Mouse (Mus musculus) heart, embryonic 15.5 days (tissue): ENCODE results near the gene Dgcr8. TPM values are rescaled to one million over a fixed set of nuclear protein-coding genes. Genes with fewer than 3 reads are reported as not detected.

ENCODE experiments used
- ATAC-seq: fragments of 200-750 bp; cut with Nextera tagmentation; replicated peaks from 2 replicates; pipeline ENCODE4 v1.8.0; 2017; ENCODE audit warnings: low read depth, moderate TSS enrichment; ENCODE audit not compliant: insufficient number of reproducible peaks, insufficient read depth, low FRiP score
- H3K27ac ChIP-seq: fragments of 300-500 bp; sonication (generic); 2 replicates; pipeline ENCODE4 v1.5.1; 2015; ENCODE audit warnings: mild to moderate bottlenecking, inconsistent platforms
- H3K27me3 ChIP-seq: fragments of 300-500 bp; sonication (generic); 2 replicates; pipeline ENCODE4 v1.6.1; 2015; ENCODE audit warnings: inconsistent platforms
- H3K36me3 ChIP-seq: fragments of 300-500 bp; sonication (generic); 2 replicates; pipeline ENCODE4 v1.6.1; 2015; ENCODE audit warnings: mild to moderate bottlenecking, inconsistent platforms
- H3K4me1 ChIP-seq: fragments of 300-500 bp; sonication (generic); replicated peaks from 2 replicates; pipeline ENCODE4 v1.6.1; 2015; ENCODE audit warnings: inconsistent platforms
- H3K4me2 ChIP-seq: fragments of 300-500 bp; sonication (generic); 2 replicates; pipeline ENCODE4 v1.6.1; 2015; ENCODE audit warnings: inconsistent platforms, mild to moderate bottlenecking, moderate library complexity
- H3K4me3 ChIP-seq: fragments of 300-500 bp; sonication (generic); 2 replicates; pipeline ENCODE4 v1.5.1; 2015; ENCODE audit warnings: mild to moderate bottlenecking, inconsistent platforms
- H3K9ac ChIP-seq: fragments of 300-500 bp; sonication (generic); 2 replicates; pipeline ENCODE4 v1.6.1; 2015; ENCODE audit warnings: mild to moderate bottlenecking, inconsistent platforms
- H3K9me3 ChIP-seq: fragments of 300-500 bp; sonication (generic); replicated peaks from 2 replicates; pipeline ENCODE4 v1.6.1; 2016; ENCODE audit warnings: inconsistent platforms
- WGBS: fragments of 180-500 bp; shearing (Covaris S2); methylation state at CpG from one replicate; pipeline ENCODE4 v1.1.7; 2015; ENCODE audit warnings: mixed read lengths; 5-methylcytosine and 5-hydroxymethylcytosine counted together
- microRNA counts: library from miRNA; unstranded; fragments of <30 nt; microRNA quantifications from one replicate; lab custom pipeline; 2016
- microRNA-seq: library from miRNA; unstranded; fragments of <30 nt; microRNA quantifications from one replicate; pipeline ENCODE4, GENCODE M21; 2016
- polyA plus RNA-seq: library from polyadenylated mRNA; unstranded; fragments of >200 nt; fragmentation: Nextera tagmentation; extraction: Ambion mirVana; gene quantifications from 2 replicates; pipeline ENCODE4 v1.2.1, GENCODE M21; 2015

Dgcr8 gene
- polyA plus RNA-seq, 1 experiment from 2014 or later: 15.8 TPM

DNA sequence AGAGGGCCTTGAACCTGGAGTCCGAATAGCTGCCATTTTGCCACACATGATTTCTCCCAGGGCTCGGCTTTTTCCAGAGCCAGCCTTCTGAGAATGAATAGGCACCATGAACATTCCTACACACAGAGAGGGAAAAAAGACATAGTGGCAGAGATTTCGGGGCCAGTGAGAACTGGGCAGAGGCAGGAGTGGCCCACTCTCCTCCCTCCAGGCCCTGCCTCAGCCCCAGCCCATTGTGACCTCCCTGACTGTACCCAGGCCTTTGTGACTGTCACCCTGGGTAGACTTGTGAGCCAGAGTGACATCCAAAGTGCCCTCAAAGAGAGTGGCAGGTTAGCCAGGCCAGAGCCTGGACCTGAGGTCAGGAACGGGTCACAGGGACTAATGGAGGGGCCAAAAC, 71.5 kb downstream of the Dgcr8 start, which contains the start of gene Ccdc188:
Ccdc188 (plus strand) TSS at position 301 of the 400 bp plus-strand sequence.
- no peak for ATAC-seq
- Histone ChIP-seq H3K4me3 (no peak within 1 kb of the TSS), H3K36me3 (peaks cover 9% of the 10 kb centered on the region; the same call in 1 of the 2 replicates), H3K27me3 (no peaks in the 10 kb centered on the region), H3K4me1 (peaks cover 28% of the 10 kb centered on the region), H3K4me2 (no peak within 1 kb of the TSS), H3K9me3 (no peaks in the 10 kb centered on the region), H3K9ac (no peak within 1 kb of the TSS), H3K27ac (no peak within 1 kb of the TSS)
- WGBS: 81% methylated on average over 4 of the region's 4 CpGs

DNA sequence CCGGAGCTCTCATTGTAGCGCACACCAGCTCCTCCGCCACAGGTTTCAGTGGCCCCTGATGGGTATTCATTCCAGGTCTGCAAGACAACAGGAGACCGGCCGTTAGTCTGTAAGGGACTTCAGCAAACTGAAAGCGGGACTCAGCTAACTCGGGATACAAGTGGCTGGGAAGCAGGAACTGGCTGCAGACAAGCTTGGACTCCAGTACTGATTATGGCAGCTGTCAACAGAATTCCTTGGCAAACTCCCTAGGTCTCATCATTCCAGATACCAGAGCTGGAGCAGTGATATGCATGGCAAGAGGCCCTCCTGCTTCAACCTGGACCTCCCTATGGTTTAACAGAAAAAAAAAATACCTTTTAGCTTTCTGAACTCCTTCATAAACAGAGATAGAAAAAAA, 74.2 kb downstream of the Dgcr8 start:
- Histone ChIP-seq H3K36me3 (no peaks in the 10 kb centered on the region), H3K4me3 (no peak overlapping the region; the same call in 1 of the 2 replicates), H3K9ac (no peak overlapping the region), H3K4me2 (peak overlapping the region; percentile 44), H3K27me3 (peaks cover 4% of the 10 kb centered on the region; the same call in 1 of the 2 replicates), H3K9me3 (no peaks in the 10 kb centered on the region), H3K27ac (peak overlapping the region; percentile 70), H3K4me1 (peaks cover 29% of the 10 kb centered on the region)
- no peak; the same call in 1 of the 2 replicates for ATAC-seq
- 48% methylated on average over 7 of the region's 7 CpGs for WGBS

DNA sequence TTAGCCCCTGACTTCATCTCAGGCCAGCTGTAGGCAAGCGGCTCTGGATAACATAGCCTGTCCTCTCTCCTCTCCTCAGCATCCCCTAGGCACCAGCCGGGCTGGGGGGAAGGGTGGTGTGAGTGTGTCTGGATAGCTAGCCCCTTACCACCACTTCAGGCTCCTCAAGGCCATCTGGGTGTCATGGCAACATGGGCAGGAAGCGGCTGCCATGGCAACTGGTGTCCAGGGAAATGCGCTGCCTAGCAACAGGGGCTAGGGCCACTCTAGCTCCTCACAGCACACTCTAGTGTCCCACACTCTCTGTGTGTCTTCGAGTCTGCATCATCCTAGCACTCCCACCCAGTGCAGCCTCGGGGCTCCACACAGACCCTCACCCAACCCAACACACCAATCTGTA, 75.4 kb downstream of the Dgcr8 start:
- Histone ChIP-seq H3K9me3 (no peaks in the 10 kb centered on the region), H3K36me3 (no peaks in the 10 kb centered on the region), H3K27ac (no peak overlapping the region), H3K27me3 (peaks cover 4% of the 10 kb centered on the region; the same call in 1 of the 2 replicates), H3K4me2 (no peak overlapping the region), H3K4me3 (no peak overlapping the region), H3K9ac (no peak overlapping the region), H3K4me1 (peaks cover 26% of the 10 kb centered on the region)
- WGBS: 65% methylated on average over 6 of the region's 6 CpGs
- ATAC-seq: peak; percentile 34

DNA sequence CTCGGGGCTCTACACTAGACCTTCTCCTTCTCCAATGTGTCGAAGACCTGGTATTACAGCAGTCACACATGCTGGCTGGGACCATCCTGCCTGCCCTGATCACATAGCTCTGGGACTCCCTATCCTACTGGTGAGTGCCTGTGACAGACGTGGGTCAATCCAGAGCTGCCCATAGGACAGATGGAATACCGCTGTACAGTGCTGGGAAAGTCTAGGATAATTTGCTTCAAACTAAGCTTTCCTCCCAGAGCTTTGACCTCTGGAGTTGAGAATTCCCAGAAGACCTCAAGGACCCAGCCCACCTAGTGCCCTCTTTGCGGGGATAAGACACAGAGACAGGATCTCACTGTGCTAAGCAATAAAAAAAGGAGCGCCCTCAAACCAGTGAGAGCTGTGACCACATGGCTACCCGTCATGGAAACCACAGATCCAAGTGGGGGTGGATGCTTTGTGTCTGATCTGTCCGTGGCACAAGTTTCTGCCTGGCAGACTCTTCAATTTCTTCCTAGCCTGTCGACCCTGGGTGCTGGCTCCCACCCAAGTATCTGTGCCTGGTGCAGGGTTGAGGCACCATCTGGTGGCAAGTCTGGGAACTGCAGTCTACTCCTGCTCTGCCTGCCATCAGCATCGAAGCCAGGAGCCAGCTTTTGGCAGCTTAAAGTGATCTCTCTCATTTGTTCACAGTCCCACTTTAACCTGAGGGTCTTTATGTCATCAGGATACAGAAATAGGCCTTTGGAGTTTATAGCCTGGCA, 77.5 kb downstream of the Dgcr8 start:
- Histone ChIP-seq H3K4me1 (peaks cover 23% of the 10 kb centered on the region), H3K9me3 (no peaks in the 10 kb centered on the region), H3K27me3 (peaks cover 4% of the 10 kb centered on the region; the same call in 1 of the 2 replicates), H3K4me3 (no peak overlapping the region), H3K27ac (no peak overlapping the region), H3K36me3 (no peaks in the 10 kb centered on the region), H3K4me2 (no peak overlapping the region), H3K9ac (no peak overlapping the region)
- 41% methylated on average over 10 of the region's 10 CpGs for WGBS
- no peak; the same call in 1 of the 2 replicates for ATAC-seq

DNA sequence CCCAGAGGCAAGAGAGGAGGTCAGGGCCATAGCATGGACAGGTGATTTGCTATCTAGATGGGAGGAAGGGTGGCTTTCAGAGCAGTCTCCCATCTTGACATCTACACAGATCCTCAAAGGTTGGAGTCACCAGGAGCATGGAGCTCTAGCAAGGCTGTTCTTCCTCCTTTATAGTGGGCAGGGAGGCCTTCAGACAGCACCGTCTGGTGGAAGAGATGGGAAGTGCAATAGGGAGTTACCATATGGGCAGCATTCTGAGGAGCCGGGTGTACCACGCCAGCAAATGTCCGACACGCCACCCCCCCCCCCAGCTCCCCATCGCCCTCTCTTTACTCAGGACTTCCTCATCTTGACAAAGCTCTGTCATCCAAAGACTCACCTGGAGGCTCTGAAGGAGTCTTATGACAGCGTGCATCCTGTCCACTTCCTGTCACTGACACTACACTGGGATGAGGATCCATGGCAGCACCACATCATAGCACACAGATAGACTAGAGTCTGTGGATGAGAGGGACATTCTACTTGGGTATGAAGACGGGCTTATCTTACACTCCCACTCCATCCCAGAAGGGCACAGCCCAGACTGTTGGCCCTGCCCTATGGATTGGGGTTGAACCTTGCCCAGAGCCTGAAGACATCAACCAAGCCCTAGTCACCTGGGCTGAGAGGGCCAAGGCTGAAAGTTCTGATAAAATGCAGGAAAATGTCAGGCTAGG, 78.2 kb downstream of the Dgcr8 start:
- Histone ChIP-seq H3K27ac (no peak overlapping the region), H3K36me3 (no peaks in the 10 kb centered on the region), H3K4me2 (no peak overlapping the region), H3K27me3 (peaks cover 4% of the 10 kb centered on the region; the same call in 1 of the 2 replicates), H3K9ac (no peak overlapping the region), H3K4me3 (no peak overlapping the region), H3K9me3 (no peaks in the 10 kb centered on the region), H3K4me1 (peaks cover 23% of the 10 kb centered on the region)
- ATAC-seq: no peak
- WGBS: 24% methylated on average over 8 of the region's 8 CpGs

MicroRNA genes within 50 kb of the gene (microRNA counts, 519-probe panel; counts per million panel counts)
- microRNA mmu-miR-1306 (lab: Ali Mortazavi, UCI) (2,388 counts per million, percentile 46 among the panel's probes with 10 or more counts), microRNA mmu-miR-185 (lab: Ali Mortazavi, UCI) (2,950 counts per million, percentile 72 among the panel's probes with 10 or more counts)

Small RNA genes within 50 kb of the gene (microRNA-seq; reads per million reads assigned to microRNA genes)
- gene Gm24572 (not detected), gene Mir1306 (205 reads per million, percentile 60 among the genes with 10 or more reads in this experiment), gene Mir185 (510 reads per million, percentile 72 among the genes with 10 or more reads in this experiment)

Other genes starting within 250 kb of the Dgcr8 start
- gene Dgcr6, start 236.4 kb downstream of the Dgcr8 start, polyA plus RNA-seq: 55.8 and 60.4 TPM in 2 replicates
- gene Prodh, start 199.0 kb downstream of the Dgcr8 start, polyA plus RNA-seq: 5.8 and 7.4 TPM in 2 replicates
- 0.60 and 1.2 TPM in 2 replicates for gene Rtn4r, start 161.6 kb downstream of the Dgcr8 start, polyA plus RNA-seq
- gene Ccdc188, start 71.4 kb downstream of the Dgcr8 start, polyA plus RNA-seq: 0.14 TPM in 1 of 2 replicates, not detected in the other
- gene Zdhhc8, start 54.1 kb downstream of the Dgcr8 start, polyA plus RNA-seq: 18.8 and 29.3 TPM in 2 replicates
- gene Trmt2a, start 40.6 kb downstream of the Dgcr8 start, polyA plus RNA-seq: 44.1 and 75.4 TPM in 2 replicates
- 301 and 339 TPM in 2 replicates for gene Ranbp1, start 40.5 kb downstream of the Dgcr8 start, polyA plus RNA-seq
- 1.2 and 2.4 TPM in 2 replicates for gene Gm49776, start 30.9 kb downstream of the Dgcr8 start, polyA plus RNA-seq
- gene Tango2, start 58.9 kb upstream of the Dgcr8 start, polyA plus RNA-seq: 61.4 and 61.5 TPM in 2 replicates
- gene Arvcf, start 58.9 kb upstream of the Dgcr8 start, polyA plus RNA-seq: 28.4 and 40.0 TPM in 2 replicates
- gene Txnrd2, start 137.1 kb upstream of the Dgcr8 start, polyA plus RNA-seq: 35.3 and 37.7 TPM in 2 replicates
- gene Comt, start 137.6 kb upstream of the Dgcr8 start, polyA plus RNA-seq: 113 and 129 TPM in 2 replicates
- 9.3 and 11.2 TPM in 2 replicates for gene Gnb1l, start 209.5 kb upstream of the Dgcr8 start, polyA plus RNA-seq
- 1.8 and 2.7 TPM in 2 replicates for gene Rtl10, start 209.7 kb upstream of the Dgcr8 start, polyA plus RNA-seq